Mouse (Mus musculus) midbrain, embryonic 16.5 days (tissue): ENCODE data around the gene Mpg. TPM values are rescaled to one million over a fixed set of nuclear protein-coding genes. Genes with fewer than 3 reads are reported as not detected.
A peak's percentile ranks its signal among the peaks of the same experiment; 100 is the strongest.

ENCODE experiments used
- ATAC-seq: fragments of 200-750 bp; cut with Nextera tagmentation; 2 replicates; pipeline ENCODE4 v1.8.0; 2017; ENCODE audit warnings: moderate TSS enrichment
- H3K27ac ChIP-seq: fragments of 300-500 bp; sonication (generic); 2 replicates; pipeline ENCODE4 v1.5.1; 2014; ENCODE audit warnings: mild to moderate bottlenecking, low read length, mixed read lengths
- H3K27me3 ChIP-seq: fragments of 300-500 bp; sonication (generic); 2 replicates; pipeline ENCODE4 v1.6.1; 2014; ENCODE audit warnings: low read depth, low read length, mixed read lengths; ENCODE audit not compliant: control insufficient read depth, insufficient read depth
- H3K36me3 ChIP-seq: fragments of 300-500 bp; sonication (generic); 2 replicates; pipeline ENCODE4 v1.6.1; 2014; ENCODE audit warnings: mild to moderate bottlenecking, low read length, moderate library complexity, mixed read lengths; ENCODE audit not compliant: control insufficient read depth, insufficient read depth
- H3K4me1 ChIP-seq: fragments of 300-500 bp; sonication (generic); 2 replicates; pipeline ENCODE4 v1.6.1; 2014; ENCODE audit warnings: mild to moderate bottlenecking, low read length, mixed read lengths; ENCODE audit not compliant: control insufficient read depth, insufficient read depth
- H3K4me2 ChIP-seq: fragments of 300-500 bp; sonication (generic); 2 replicates; pipeline ENCODE4 v1.6.1; 2014; ENCODE audit warnings: mild to moderate bottlenecking, low read length, mixed read lengths
- H3K4me3 ChIP-seq: fragments of 300-500 bp; sonication (generic); 2 replicates; pipeline ENCODE4 v1.5.1; 2014; ENCODE audit warnings: low read depth, mild to moderate bottlenecking, low read length, moderate library complexity, mixed read lengths
- H3K9ac ChIP-seq: fragments of 300-500 bp; sonication (generic); 2 replicates; pipeline ENCODE4 v1.6.1; 2014; ENCODE audit warnings: low read depth, low read length, mixed read lengths
- H3K9me3 ChIP-seq: fragments of 300-500 bp; sonication (generic); replicated peaks from 2 replicates; pipeline ENCODE4 v1.6.1; 2014; ENCODE audit warnings: mild to moderate bottlenecking, low read length, mixed read lengths; ENCODE audit not compliant: control insufficient read depth, poor library complexity, severe bottlenecking
- WGBS: fragments of 180-500 bp; shearing (Covaris S2); extraction: QIAGEN DNeasy Blood & Tissue Kit; methylation state at CpG from one replicate; pipeline ENCODE4 v1.1.7; 2014; 5-methylcytosine and 5-hydroxymethylcytosine counted together
- polyA plus RNA-seq: library from polyadenylated mRNA; unstranded; fragments of >200 nt; fragmentation: Nextera tagmentation; extraction: Ambion mirVana; gene quantifications from 2 replicates; pipeline ENCODE4 v1.2.1, GENCODE M21; 2015

The Mpg gene
- polyA plus RNA-seq, 1 experiment from 2014 or later = 41.7 TPM

GRCm38 (mm10) chr11:32225222-32226104 lies 842 bp upstream of the Mpg start:
- Histone ChIP-seq H3K36me3 (peaks cover 4% of the 10 kb centered on the region; the same call in 1 of the 2 replicates), H3K9me3 (no peaks in the 10 kb centered on the region), H3K4me2 (no peak overlapping the region), H3K9ac (no peak overlapping the region), H3K27ac (peak overlapping the region; percentile 68), H3K4me3 (no peak overlapping the region), H3K4me1 (peaks cover 24% of the 10 kb centered on the region), H3K27me3 (peaks cover 27% of the 10 kb centered on the region)
- WGBS = 69% methylated on average over 7 of the region's 7 CpGs
- no peak for ATAC-seq

GRCm38 (mm10) chr11:32227041-32227440 lies 736 bp downstream of the Mpg start:
- peaks cover 19% of the 10 kb centered on the region for H3K27me3 ChIP-seq
- peak; percentile 1; the same call in 1 of the 2 replicates for ATAC-seq
- 11% methylated on average over 1 of the region's 1 CpGs for WGBS
- peak overlapping the region; percentile 81 for H3K4me2 ChIP-seq
- no peaks in the 10 kb centered on the region for H3K9me3 ChIP-seq
- peaks cover 6% of the 10 kb centered on the region; the same call in 1 of the 2 replicates for H3K36me3 ChIP-seq
- H3K4me3 ChIP-seq = peak overlapping the region; percentile 69
- H3K4me1 ChIP-seq = peaks cover 20% of the 10 kb centered on the region
- peak overlapping the region; percentile 89 for H3K9ac ChIP-seq
- H3K27ac ChIP-seq = peak overlapping the region; percentile 83

- H3K27me3 ChIP-seq = peaks cover 16% of the 10 kb centered on the region
- no peak overlapping the region for H3K4me3 ChIP-seq
- H3K4me1 ChIP-seq = peaks cover 16% of the 10 kb centered on the region
- H3K27ac ChIP-seq = no peak overlapping the region
- WGBS = 90% methylated on average over 9 of the region's 9 CpGs
- peak overlapping the region; percentile 13; the same call in 1 of the 2 replicates for H3K9ac ChIP-seq
- ATAC-seq = no peak
- peak overlapping the region; percentile 81 for H3K4me2 ChIP-seq
- H3K36me3 ChIP-seq = peaks cover 6% of the 10 kb centered on the region; the same call in 1 of the 2 replicates
- H3K9me3 ChIP-seq = no peaks in the 10 kb centered on the region
Observed at GRCm38 (mm10) chr11:32227555-32227954, 1.2 kb downstream of the Mpg start.

- peaks cover 8% of the 10 kb centered on the region for H3K27me3 ChIP-seq
- H3K4me2 ChIP-seq = no peak overlapping the region
- WGBS = 94% methylated on average over 3 of the region's 3 CpGs
- H3K9ac ChIP-seq = no peak overlapping the region
- H3K4me3 ChIP-seq = no peak overlapping the region
- H3K36me3 ChIP-seq = peaks cover 7% of the 10 kb centered on the region
- no peak for ATAC-seq
- no peaks in the 10 kb centered on the region for H3K9me3 ChIP-seq
- H3K4me1 ChIP-seq = peaks cover 12% of the 10 kb centered on the region
- H3K27ac ChIP-seq = no peak overlapping the region
Observed at GRCm38 (mm10) chr11:32228292-32228845, 2.1 kb downstream of the Mpg start.

- H3K4me1 ChIP-seq = peaks cover 17% of the 10 kb centered on the region
- 82% methylated on average over 4 of the region's 4 CpGs for WGBS
- ATAC-seq = no peak
- H3K9ac ChIP-seq = no peak overlapping the region
- H3K27ac ChIP-seq = no peak overlapping the region
- H3K4me3 ChIP-seq = no peak overlapping the region
- H3K9me3 ChIP-seq = no peaks in the 10 kb centered on the region
- peaks cover 16% of the 10 kb centered on the region for H3K36me3 ChIP-seq
- H3K27me3 ChIP-seq = no peaks in the 10 kb centered on the region
- no peak overlapping the region for H3K4me2 ChIP-seq
Observed at GRCm38 (mm10) chr11:32230220-32230619, 3.9 kb downstream of the Mpg start.

GRCm38 (mm10) chr11:32231125-32231524 lies 4.8 kb downstream of the Mpg start:
- Histone ChIP-seq H3K27me3 (no peaks in the 10 kb centered on the region), H3K9me3 (no peaks in the 10 kb centered on the region), H3K9ac (no peak overlapping the region), H3K4me2 (no peak overlapping the region), H3K27ac (no peak overlapping the region), H3K4me3 (no peak overlapping the region), H3K36me3 (peaks cover 16% of the 10 kb centered on the region), H3K4me1 (peaks cover 23% of the 10 kb centered on the region)
- ATAC-seq = no peak
- WGBS = 94% methylated on average over 2 of the region's 2 CpGs

GRCm38 (mm10) chr11:32232848-32233247 lies 6.5 kb downstream of the Mpg start:
- Histone ChIP-seq H3K27ac (no peak overlapping the region), H3K4me3 (no peak overlapping the region), H3K36me3 (peaks cover 16% of the 10 kb centered on the region), H3K27me3 (no peaks in the 10 kb centered on the region), H3K4me2 (no peak overlapping the region), H3K9me3 (no peaks in the 10 kb centered on the region), H3K9ac (no peak overlapping the region), H3K4me1 (peaks cover 18% of the 10 kb centered on the region)
- 76% methylated on average over 10 of the region's 10 CpGs for WGBS
- no peak for ATAC-seq

GRCm38 (mm10) chr11:32233895-32234294 lies 7.6 kb downstream of the Mpg start:
- no peak overlapping the region for H3K4me3 ChIP-seq
- no peak for ATAC-seq
- H3K36me3 ChIP-seq = peaks cover 16% of the 10 kb centered on the region
- H3K9me3 ChIP-seq = no peaks in the 10 kb centered on the region
- H3K27ac ChIP-seq = no peak overlapping the region
- peaks cover 17% of the 10 kb centered on the region for H3K4me1 ChIP-seq
- H3K4me2 ChIP-seq = no peak overlapping the region
- 89% methylated on average over 3 of the region's 3 CpGs for WGBS
- no peaks in the 10 kb centered on the region for H3K27me3 ChIP-seq
- H3K9ac ChIP-seq = no peak overlapping the region
